Mouse (Mus musculus): ENCODE results near the gene Inka2.

Gene Inka2

GRCm38 (mm10) chr3:105704031-105705008 lies at the start of gene Inka2:
Gene Inka2 (plus strand): TSS chr3:105704599.
- in situ Hi-C loops (cut with MboI; ENCODE audit: low pct_unique_long_range_greater_than_20kb in 1 of 2, low sequenced_read_pairs in 2 of 2, unreplicated experiment in 1 of 2), result no loop called here

- in situ Hi-C loops (cut with MboI; ENCODE audit: low pct_unique_long_range_greater_than_20kb in 1 of 2, low sequenced_read_pairs in 2 of 2, unreplicated experiment in 1 of 2), result no loop called here
Measured at GRCm38 (mm10) chr3:105655031-105655585, 49.3 kb upstream of the Inka2 start.

GRCm38 (mm10) chr3:105660530-105660929 lies 43.9 kb upstream of the Inka2 start:
- in situ Hi-C loops (cut with MboI; ENCODE audit: low pct_unique_long_range_greater_than_20kb in 1 of 2, low sequenced_read_pairs in 2 of 2, unreplicated experiment in 1 of 2), result no loop called here

DNA sequence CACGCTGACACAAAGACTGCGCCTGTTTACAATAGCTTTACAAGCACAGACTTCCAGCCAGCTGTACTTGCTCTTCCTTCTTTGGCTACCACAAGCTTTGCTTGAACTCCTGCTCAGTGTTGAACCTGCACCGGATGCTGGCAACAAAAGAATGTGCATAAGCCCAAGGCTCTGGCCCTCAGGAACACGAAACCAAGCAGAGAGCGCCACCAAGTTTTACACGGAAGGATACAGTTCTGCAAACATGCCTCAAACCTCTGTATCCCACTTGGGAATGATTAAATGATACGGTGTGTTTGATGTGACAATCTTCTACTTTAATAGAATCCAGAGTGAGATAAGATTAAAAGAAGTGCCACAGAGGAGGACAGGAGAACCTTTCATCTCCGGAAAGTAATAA lies 41.4 kb upstream of the Inka2 start:
- in situ Hi-C loops (cut with MboI; ENCODE audit: low pct_unique_long_range_greater_than_20kb in 1 of 2, low sequenced_read_pairs in 2 of 2, unreplicated experiment in 1 of 2), result no loop called here

GRCm38 (mm10) chr3:105665105-105665765 lies 39.2 kb upstream of the Inka2 start:
- in situ Hi-C loops (cut with MboI; ENCODE audit: low pct_unique_long_range_greater_than_20kb in 1 of 2, low sequenced_read_pairs in 2 of 2, unreplicated experiment in 1 of 2), result no loop called here

GRCm38 (mm10) chr3:105666996-105667523 lies 37.3 kb upstream of the Inka2 start:
- in situ Hi-C loops (cut with MboI; ENCODE audit: low pct_unique_long_range_greater_than_20kb in 1 of 2, low sequenced_read_pairs in 2 of 2, unreplicated experiment in 1 of 2), result no loop called here

GRCm38 (mm10) chr3:105668161-105668560 lies 36.2 kb upstream of the Inka2 start:
- in situ Hi-C loops (cut with MboI; ENCODE audit: low pct_unique_long_range_greater_than_20kb in 1 of 2, low sequenced_read_pairs in 2 of 2, unreplicated experiment in 1 of 2), result no loop called here

- in situ Hi-C loops (cut with MboI; ENCODE audit: low pct_unique_long_range_greater_than_20kb in 1 of 2, low sequenced_read_pairs in 2 of 2, unreplicated experiment in 1 of 2), result no loop called here
Measured at GRCm38 (mm10) chr3:105669776-105670175, 34.6 kb upstream of the Inka2 start.

DNA sequence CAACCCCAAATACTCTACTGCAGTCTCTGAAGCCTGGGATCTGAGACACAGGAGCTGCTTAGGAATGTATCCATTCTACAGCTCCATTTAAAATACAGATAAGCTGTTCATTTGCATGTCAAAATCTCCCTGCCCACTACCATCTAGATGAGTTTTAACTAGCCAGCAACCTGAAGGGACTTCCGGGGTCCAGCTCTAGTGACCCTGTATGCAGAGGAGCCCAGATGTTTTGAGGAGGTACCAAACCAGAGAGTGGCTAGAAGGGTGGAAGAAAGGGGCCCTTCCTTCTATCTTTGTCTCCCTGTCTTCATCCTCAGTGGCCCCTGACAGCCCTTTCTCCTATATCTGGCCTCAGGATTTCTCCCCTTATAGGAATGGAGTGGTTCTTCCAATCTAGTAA lies 33.6 kb upstream of the Inka2 start:
- in situ Hi-C loops (cut with MboI; ENCODE audit: low pct_unique_long_range_greater_than_20kb in 1 of 2, low sequenced_read_pairs in 2 of 2, unreplicated experiment in 1 of 2), result no loop called here

GRCm38 (mm10) chr3:105674595-105675218 lies 29.7 kb upstream of the Inka2 start:
- in situ Hi-C loops (cut with MboI; ENCODE audit: low pct_unique_long_range_greater_than_20kb in 1 of 2, low sequenced_read_pairs in 2 of 2, unreplicated experiment in 1 of 2), result no loop called here

- in situ Hi-C loops (cut with MboI; ENCODE audit: low pct_unique_long_range_greater_than_20kb in 1 of 2, low sequenced_read_pairs in 2 of 2, unreplicated experiment in 1 of 2), result no loop called here
Measured at GRCm38 (mm10) chr3:105675932-105676331, 28.5 kb upstream of the Inka2 start.

DNA sequence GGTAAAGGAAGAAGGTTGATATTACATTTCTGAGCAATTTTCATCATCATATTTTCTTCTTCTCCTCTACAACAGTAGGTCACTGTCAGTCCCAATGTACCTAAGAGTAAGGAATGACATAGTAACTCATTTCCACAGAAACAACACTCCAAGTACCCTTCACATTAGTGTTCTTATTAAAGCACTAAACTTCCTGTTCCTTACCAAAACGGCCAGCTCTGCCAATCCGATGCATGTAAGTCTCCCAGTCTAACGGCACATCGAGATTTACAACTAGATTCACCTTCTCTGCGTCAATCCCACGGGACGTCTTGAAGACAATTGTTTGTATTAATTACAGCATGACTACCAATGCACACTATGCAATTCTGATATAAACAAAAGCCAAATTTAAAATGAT lies 24.1 kb upstream of the Inka2 start:
- in situ Hi-C loops (cut with MboI; ENCODE audit: low pct_unique_long_range_greater_than_20kb in 1 of 2, low sequenced_read_pairs in 2 of 2, unreplicated experiment in 1 of 2), result loop anchor here in 1 of 2 experiments (10.0 kb wide), 1 partner anchor 214 kb away; no protein-coding TSS in a partner anchor

GRCm38 (mm10) chr3:105686394-105687323 lies 17.7 kb upstream of the Inka2 start:
- in situ Hi-C loops (cut with MboI; ENCODE audit: low pct_unique_long_range_greater_than_20kb in 1 of 2, low sequenced_read_pairs in 2 of 2, unreplicated experiment in 1 of 2), result loop anchor here in 1 of 2 experiments (10.0 kb wide), 1 partner anchor 208 kb away; no protein-coding TSS in a partner anchor

GRCm38 (mm10) chr3:105687324-105688060 lies 16.9 kb upstream of the Inka2 start, which contains the start of gene Ddx20:
Gene Ddx20 (minus strand): TSS chr3:105687574.
- in situ Hi-C loops (cut with MboI; ENCODE audit: low pct_unique_long_range_greater_than_20kb in 1 of 2, low sequenced_read_pairs in 2 of 2, unreplicated experiment in 1 of 2), result loop anchor here in 1 of 2 experiments (10.0 kb wide), 1 partner anchor 207 kb away; no protein-coding TSS in a partner anchor

DNA sequence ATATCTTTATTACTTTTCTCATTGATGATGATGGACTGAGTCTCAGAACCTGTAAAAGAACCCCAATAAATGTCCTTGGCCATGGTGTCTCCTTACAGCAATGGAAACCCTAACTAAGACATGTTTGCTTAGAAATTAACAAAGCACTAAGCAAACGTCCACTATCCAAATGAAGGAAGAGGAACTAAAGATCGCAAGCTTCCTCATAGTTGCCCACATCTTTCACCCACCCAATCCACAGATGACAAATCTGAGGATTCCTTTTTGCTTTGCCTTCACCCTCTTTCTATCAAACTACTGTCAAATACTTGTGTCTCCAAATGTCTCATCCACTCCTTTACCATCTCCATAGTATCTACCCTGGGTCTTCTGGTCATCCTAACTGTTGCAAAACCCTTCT lies 15.9 kb upstream of the Inka2 start:
- in situ Hi-C loops (cut with MboI; ENCODE audit: low pct_unique_long_range_greater_than_20kb in 1 of 2, low sequenced_read_pairs in 2 of 2, unreplicated experiment in 1 of 2), result loop anchor here in 1 of 2 experiments (10.0 kb wide), 1 partner anchor 206 kb away; no protein-coding TSS in a partner anchor

- in situ Hi-C loops (cut with MboI; ENCODE audit: low pct_unique_long_range_greater_than_20kb in 1 of 2, low sequenced_read_pairs in 2 of 2, unreplicated experiment in 1 of 2), result loop anchor here in 1 of 2 experiments (10.0 kb wide), 1 partner anchor 201 kb away; no protein-coding TSS in a partner anchor
Measured at GRCm38 (mm10) chr3:105693327-105694080, 10.9 kb upstream of the Inka2 start.
